Mouse (Mus musculus) heart, postnatal 0 days (tissue): ENCODE results near the gene Pik3cd.
"Not testable (repeated sequence)": the region's sequence is repeated elsewhere in the genome, so short reads cannot be mapped to it uniquely, and the experiment has no call there.

Experiments used
- CTCF ChIP-seq: IDR thresholded peaks from 2 replicates; pipeline ENCODE4 v1.5.1; 2016; ENCODE audit warnings: antibody characterized with exemption, control low read depth, low read depth
- EP300 ChIP-seq: IDR thresholded peaks from 2 replicates; pipeline ENCODE4 v1.6.1; 2016; ENCODE audit warnings: antibody characterized with exemption, low read depth

GRCm38 (mm10) chr4:149616999-149617398, 85.4 kb downstream of the Pik3cd start:
- TF ChIP-seq EP300, CTCF: not testable (repeated sequence)
